In the genomic region with DNA sequence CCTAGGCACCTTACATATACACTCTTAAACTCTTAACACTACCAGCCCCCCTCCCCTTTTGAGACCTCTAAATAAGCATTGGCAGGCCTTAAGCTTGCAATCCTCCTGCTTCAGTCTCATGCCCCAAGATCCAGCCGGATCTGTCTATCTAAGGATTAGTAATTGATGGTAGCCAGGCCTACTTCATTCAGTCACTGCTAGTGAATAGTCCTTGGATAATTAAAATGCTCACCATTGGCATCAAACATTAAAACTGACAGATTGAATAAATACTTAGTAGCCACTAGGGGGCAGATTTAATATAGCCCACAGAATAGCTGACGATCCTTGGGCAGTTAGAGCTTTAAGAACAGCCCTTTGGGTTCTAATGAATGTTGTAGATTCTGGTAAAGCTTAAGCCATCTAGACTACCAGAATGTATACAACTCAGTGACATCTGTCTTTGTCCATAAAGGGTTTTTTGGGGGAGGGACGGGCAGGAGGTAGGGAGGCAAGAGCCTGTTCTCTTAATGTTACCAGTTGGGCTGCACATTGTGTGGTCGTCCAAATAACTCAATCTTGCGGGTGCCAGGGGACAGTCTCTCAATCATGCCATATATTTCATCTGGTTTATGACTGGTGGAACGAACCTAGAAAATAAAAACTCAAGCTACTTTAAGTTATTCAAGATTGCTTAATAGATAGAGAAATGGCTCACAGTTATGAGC, we compare ENCODE assay signal across 9 mouse cellular contexts. TPM values are rescaled to one million over a fixed set of nuclear protein-coding genes. Genes with fewer than 3 reads are reported as not detected.
DNase-seq lines count a peak whose midpoint lies in the region; ATAC-seq and TF ChIP-seq lines count a peak whose summit lies in the region.
"Had no signal": no experiment of that assay in that cellular context is flagged by ENCODE, and none has a peak within 500 bp of the region (broad histone marks: within the 10 kb centered on the region; RNA-seq: fewer than 3 reads in every experiment).

No protein-coding gene starts in this region.

- H3K9ac ChIP-seq in midbrain, embryonic 11.5 days (ENCODE audit: low read length), result no peak overlapping the region
- no peak overlapping the region for H3K9ac ChIP-seq in limb, embryonic 14.5 days (ENCODE audit: low read depth, low read length, severe bottlenecking)
- H3K9ac ChIP-seq: embryonic facial prominence, embryonic 13.5 days; limb, embryonic 12.5 days had no signal

- H3K27me3 ChIP-seq in midbrain, embryonic 11.5 days (ENCODE audit: control insufficient read depth, insufficient read depth, low read length), result no peaks in the 10 kb centered on the region
- H3K27me3 ChIP-seq in midbrain, embryonic 10.5 days (ENCODE audit: low read depth, poor library complexity, severe bottlenecking), result no peaks in the 10 kb centered on the region
- no peaks in the 10 kb centered on the region for H3K27me3 ChIP-seq in limb, embryonic 14.5 days (ENCODE audit: control insufficient read depth, insufficient read depth, low read length)
- H3K27me3 ChIP-seq: embryonic facial prominence, embryonic 13.5 days; limb, embryonic 12.5 days had no signal

- peak; percentile 68 for ATAC-seq in midbrain, embryonic 11.5 days (ENCODE audit: low FRiP score)
- peak; percentile 27; the same call in 1 of the 2 replicates for ATAC-seq in limb, embryonic 14.5 days (ENCODE audit: low FRiP score, low read depth)

- WGBS in midbrain, embryonic 11.5 days, result 71% methylated on average over 6 of the region's 6 CpGs
- WGBS in midbrain, embryonic 10.5 days, result 76% methylated on average over 6 of the region's 6 CpGs
- 70% methylated on average over 6 of the region's 6 CpGs for WGBS in limb, embryonic 14.5 days

- peaks cover 23% of the 10 kb centered on the region; the same call in 1 of the 2 replicates for H3K36me3 ChIP-seq in midbrain, embryonic 11.5 days (ENCODE audit: control insufficient read depth, insufficient read depth, low read length)
- H3K36me3 ChIP-seq in midbrain, embryonic 10.5 days, result peaks cover 99% of the 10 kb centered on the region
- H3K36me3 ChIP-seq in limb, embryonic 14.5 days (ENCODE audit: control insufficient read depth, insufficient read depth, low read length), result peaks cover 85% of the 10 kb centered on the region

- no peak overlapping the region for H3K4me2 ChIP-seq in midbrain, embryonic 11.5 days
- no peak overlapping the region for H3K4me2 ChIP-seq in limb, embryonic 14.5 days (replicated peaks; ENCODE audit: low read depth, low read length, severe bottlenecking)
- H3K4me2 ChIP-seq: embryonic facial prominence, embryonic 13.5 days; limb, embryonic 12.5 days had no signal

- TF ChIP-seq POLR2A in limb, embryonic 14.5 days (IDR thresholded peaks at IDR 0.05; ENCODE audit: borderline replicate concordance, extremely low read depth, insufficient read depth, insufficient read length), result no peak

- no peaks in the 10 kb centered on the region for H3K9me3 ChIP-seq in midbrain, embryonic 11.5 days (ENCODE audit: control insufficient read depth, low read length)
- no peaks in the 10 kb centered on the region for H3K9me3 ChIP-seq in midbrain, embryonic 10.5 days (replicated peaks)
- no peaks in the 10 kb centered on the region for H3K9me3 ChIP-seq in limb, embryonic 14.5 days (ENCODE audit: control insufficient read depth, low read length)
- H3K9me3 ChIP-seq: embryonic facial prominence, embryonic 13.5 days; limb, embryonic 12.5 days had no signal

- no peak overlapping the region for H3K27ac ChIP-seq in midbrain, embryonic 11.5 days (ENCODE audit: low read depth, low read length)
- no peak overlapping the region for H3K27ac ChIP-seq in midbrain, embryonic 10.5 days (replicated peaks)
- no peak overlapping the region for H3K27ac ChIP-seq in limb, embryonic 14.5 days (replicated peaks; ENCODE audit: low read depth, low read length)
- H3K27ac ChIP-seq: embryonic facial prominence, embryonic 13.5 days; limb, embryonic 12.5 days had no signal

- no peaks in the 10 kb centered on the region for H3K4me1 ChIP-seq in midbrain, embryonic 11.5 days (ENCODE audit: control insufficient read depth, insufficient read depth, low read length)
- H3K4me1 ChIP-seq in midbrain, embryonic 10.5 days, result no peaks in the 10 kb centered on the region
- H3K4me1 ChIP-seq in limb, embryonic 14.5 days (ENCODE audit: control insufficient read depth, insufficient read depth, low read length), result no peaks in the 10 kb centered on the region
- H3K4me1 ChIP-seq: embryonic facial prominence, embryonic 13.5 days; limb, embryonic 12.5 days had no signal

- peak; percentile 92 for DNase-seq in midbrain, embryonic 11.5 days (ENCODE audit: low spot score, missing footprints)
- DNase-seq in midbrain, embryonic 10.5 days (ENCODE audit: low spot score), result no peak
- peak; percentile 71 for DNase-seq in embryo, embryonic 11 days
- peak; percentile 82 for DNase-seq in limb, embryonic 14.5 days (ENCODE audit: low spot score)
- DNase-seq in adrenal gland, postnatal 36 days, result no peak
- DNase-seq in urinary bladder, postnatal 25 days (ENCODE audit: low spot score), result no peak
- DNase-seq in layer of hippocampus, adult 11-12 months (ENCODE audit: low spot score), result no peak

- H3K4me3 ChIP-seq in midbrain, embryonic 11.5 days (ENCODE audit: low read depth, low read length), result no peak overlapping the region
- no peak overlapping the region for H3K4me3 ChIP-seq in midbrain, embryonic 10.5 days
- no peak overlapping the region for H3K4me3 ChIP-seq in limb, embryonic 14.5 days (replicated peaks; ENCODE audit: low read length)
- H3K4me3 ChIP-seq: embryonic facial prominence, embryonic 13.5 days; limb, embryonic 12.5 days had no signal

RNA-seq across cellular contexts. Expression of a gene that starts 9.2 kb away (rescaled TPM):
- polyA plus RNA-seq in midbrain, embryonic 11.5 days (2014; fragmentation: Nextera tagmentation; extraction: Ambion mirVana), result 48.2 and 52.2 TPM in 2 replicates
- 60.5 and 63.8 TPM in 2 replicates for polyA plus RNA-seq in midbrain, embryonic 10.5 days (2016; fragmentation: Nextera tagmentation; extraction: Ambion mirVana)
- 41.9 and 43.1 TPM in 2 replicates for polyA plus RNA-seq in limb, embryonic 14.5 days (2012; rRNA removed)
- polyA plus RNA-seq in limb, embryonic 14.5 days (2014; fragmentation: Nextera tagmentation; extraction: Ambion mirVana), result 36.7 and 40.8 TPM in 2 replicates
- 10 to 100 TPM; 36.1 to 47.3 TPM for total RNA-seq in adrenal gland, postnatal 36 days (2021)

RNA-seq across cellular contexts. Expression of a gene that starts 16.4 kb away (rescaled TPM):
- 39.1 and 41.9 TPM in 2 replicates for polyA plus RNA-seq in midbrain, embryonic 11.5 days (2014; fragmentation: Nextera tagmentation; extraction: Ambion mirVana)
- polyA plus RNA-seq in midbrain, embryonic 10.5 days (2016; fragmentation: Nextera tagmentation; extraction: Ambion mirVana), result 27.5 and 39.0 TPM in 2 replicates
- 29.5 and 35.3 TPM in 2 replicates for polyA plus RNA-seq in limb, embryonic 14.5 days (2012; rRNA removed)
- 21.4 and 24.7 TPM in 2 replicates for polyA plus RNA-seq in limb, embryonic 14.5 days (2014; fragmentation: Nextera tagmentation; extraction: Ambion mirVana)
- 10 to 100 TPM; 38.2 to 45.1 TPM for total RNA-seq in adrenal gland, postnatal 36 days (2021)

RNA-seq across cellular contexts. Expression of a gene that starts 16.8 kb away (rescaled TPM):
- 50.6 and 51.2 TPM in 2 replicates for polyA plus RNA-seq in midbrain, embryonic 11.5 days (2014; fragmentation: Nextera tagmentation; extraction: Ambion mirVana)
- polyA plus RNA-seq in midbrain, embryonic 10.5 days (2016; fragmentation: Nextera tagmentation; extraction: Ambion mirVana), result 50.1 and 56.1 TPM in 2 replicates
- polyA plus RNA-seq in limb, embryonic 14.5 days (2012; rRNA removed), result 36.5 and 50.0 TPM in 2 replicates
- polyA plus RNA-seq in limb, embryonic 14.5 days (2014; fragmentation: Nextera tagmentation; extraction: Ambion mirVana), result 39.7 and 40.0 TPM in 2 replicates
- total RNA-seq in adrenal gland, postnatal 36 days (2021), result 10 to 100 TPM; 55.3 to 70.4 TPM

RNA-seq across cellular contexts. Expression of a gene that starts 32.9 kb away (rescaled TPM):
- polyA plus RNA-seq in midbrain, embryonic 11.5 days (2014; fragmentation: Nextera tagmentation; extraction: Ambion mirVana), result 57.4 and 65.1 TPM in 2 replicates
- 82.4 and 90.2 TPM in 2 replicates for polyA plus RNA-seq in midbrain, embryonic 10.5 days (2016; fragmentation: Nextera tagmentation; extraction: Ambion mirVana)
- 26.4 and 31.9 TPM in 2 replicates for polyA plus RNA-seq in limb, embryonic 14.5 days (2012; rRNA removed)
- 18.9 and 21.5 TPM in 2 replicates for polyA plus RNA-seq in limb, embryonic 14.5 days (2014; fragmentation: Nextera tagmentation; extraction: Ambion mirVana)
- total RNA-seq in adrenal gland, postnatal 36 days (2021), result 1 to 10 TPM; 6.7 to 7.5 TPM

RNA-seq across cellular contexts. Expression of a gene that starts 38.1 kb away (rescaled TPM):
- polyA plus RNA-seq in midbrain, embryonic 11.5 days (2014; fragmentation: Nextera tagmentation; extraction: Ambion mirVana), result 46.7 and 52.5 TPM in 2 replicates
- polyA plus RNA-seq in midbrain, embryonic 10.5 days (2016; fragmentation: Nextera tagmentation; extraction: Ambion mirVana), result 38.9 and 49.7 TPM in 2 replicates
- polyA plus RNA-seq in limb, embryonic 14.5 days (2012; rRNA removed), result 52.4 and 57.6 TPM in 2 replicates
- 50.0 and 52.6 TPM in 2 replicates for polyA plus RNA-seq in limb, embryonic 14.5 days (2014; fragmentation: Nextera tagmentation; extraction: Ambion mirVana)
- total RNA-seq in adrenal gland, postnatal 36 days (2021), result 10 to 100 TPM; 90.1 to 92.4 TPM

Comparison
In these comparisons a context has a peak if more than half of its experiments do, and no peak if none do; other contexts are left out.
1. DNase-seq: peak in midbrain, embryonic 11.5 days (single experiment), embryo, embryonic 11 days (single experiment) and limb, embryonic 14.5 days (single experiment); none in midbrain, embryonic 10.5 days (single experiment), adrenal gland, postnatal 36 days (0 of 2), urinary bladder, postnatal 25 days (single experiment) and layer of hippocampus, adult 11-12 months (single experiment).